Mouse (Mus musculus) heart, postnatal 25 days (tissue): Measurements from ENCODE around the gene Dffa. TPM values are rescaled to one million over a fixed set of nuclear protein-coding genes. Genes with fewer than 3 reads are reported as not detected.

Experiments used
- DNase-seq: peaks from one replicate; pipeline ENCODE4 v3.0.0; 2022; ENCODE audit warnings: low spot score
- intact Hi-C: fragments of 180-260 bp; cut with DNase I; formaldehyde crosslinking; loops from one replicate; pipeline ENCODE4 v1.15.1; 2025
- total RNA-seq, 2 experiments: library from RNA; stranded (reverse); gene quantifications; 2 replicates each; pipeline ENCODE4 v1.2.3; 2021

Dffa gene
- total RNA-seq, 2 experiments from 2014 or later, result 41.3 to 41.5 TPM

DNA sequence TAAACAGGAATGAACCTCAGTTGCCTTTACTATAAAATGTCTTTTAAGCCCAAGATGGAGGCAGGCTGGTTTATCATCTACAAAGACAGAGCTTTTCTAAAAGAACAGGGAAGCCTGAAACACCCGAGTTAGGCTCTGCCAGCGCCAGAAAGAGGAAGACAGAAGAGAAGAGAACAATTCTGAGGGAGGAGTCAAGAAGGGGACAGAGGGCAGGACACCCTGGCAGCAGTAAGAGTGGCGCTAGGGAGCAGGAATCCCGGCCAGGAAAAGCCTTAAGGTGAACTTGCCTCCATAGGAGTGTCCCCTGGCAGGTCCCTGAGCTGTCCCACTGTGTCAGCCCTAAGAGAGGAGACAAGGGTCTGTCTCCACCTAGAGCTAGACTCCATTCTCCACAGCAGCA lies 39.6 kb downstream of the Dffa start:
- DNase-seq, result no peak
- intact Hi-C loops, result no loop called here

GRCm38 (mm10) chr4:149144459-149144858 lies 40.5 kb downstream of the Dffa start:
- DNase-seq, result peak; percentile 53
- intact Hi-C loops, result loop anchor here (1.0 kb wide), 1 partner anchor 39 kb away; no protein-coding TSS in a partner anchor

DNA sequence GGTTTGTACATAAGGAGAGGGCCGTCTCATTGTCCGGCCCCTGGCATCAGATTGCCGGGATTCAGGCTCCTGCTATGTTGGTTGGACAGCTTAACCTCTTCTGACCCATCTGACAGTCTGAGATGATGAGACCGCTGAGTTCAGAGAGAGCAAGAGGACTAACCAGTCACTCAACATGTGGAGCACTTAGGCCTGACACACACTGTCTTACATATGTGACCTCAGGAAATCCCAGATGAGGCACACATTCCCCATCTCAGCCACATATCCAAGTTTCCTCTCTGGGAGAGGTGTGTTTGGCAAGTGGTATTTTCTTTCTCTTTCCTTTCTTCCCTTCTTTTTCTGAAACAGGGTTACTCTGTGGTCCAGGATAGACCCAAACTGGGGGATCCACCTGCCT lies 41.2 kb downstream of the Dffa start:
- DNase-seq, result no peak
- intact Hi-C loops, result no loop called here

DNA sequence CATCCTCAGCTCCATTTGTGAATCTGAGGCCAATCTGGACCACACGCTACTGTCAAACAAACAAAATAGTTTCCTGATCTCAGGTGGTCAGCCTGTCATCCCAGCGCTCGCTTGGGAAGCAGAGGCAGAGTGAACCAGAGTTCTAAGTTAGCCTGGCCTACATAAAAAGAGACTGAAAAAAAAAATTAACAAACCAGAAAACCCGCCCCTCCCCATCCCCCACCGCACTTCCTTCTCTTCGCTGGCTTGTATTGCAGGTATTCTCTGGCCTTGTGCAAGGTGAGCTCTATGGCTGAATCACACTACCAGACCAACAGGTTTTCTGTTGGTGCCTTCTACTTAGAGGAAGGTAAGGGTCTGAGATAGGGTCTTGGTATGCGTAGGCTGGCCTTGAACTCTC lies 43.6 kb downstream of the Dffa start:
- no peak for DNase-seq
- intact Hi-C loops, result no loop called here

DNA sequence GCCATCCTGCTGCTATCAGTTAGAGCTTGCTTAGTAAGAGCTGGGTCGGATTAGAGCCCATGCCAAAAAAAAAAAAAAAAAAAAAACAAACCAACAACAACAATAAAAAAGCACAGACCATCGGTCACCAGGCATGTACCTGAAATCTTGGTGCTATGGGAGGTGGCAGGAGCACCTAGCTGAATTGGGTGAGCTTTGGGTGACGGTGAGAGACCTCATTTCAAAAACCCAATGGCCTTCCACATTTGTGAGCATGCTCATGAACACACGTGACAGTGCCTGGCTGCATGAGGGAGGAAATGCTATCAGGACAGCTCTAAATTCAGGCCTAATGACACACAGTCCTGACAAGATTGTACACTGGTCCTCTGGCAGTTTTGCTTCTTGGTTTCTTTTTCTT lies 44.1 kb downstream of the Dffa start:
- intact Hi-C loops, result no loop called here
- DNase-seq, result no peak

- intact Hi-C loops, result no loop called here
- no peak for DNase-seq
Observed at GRCm38 (mm10) chr4:149149196-149149595, 45.2 kb downstream of the Dffa start.

GRCm38 (mm10) chr4:149149611-149150010 lies 45.7 kb downstream of the Dffa start:
- no peak for DNase-seq
- intact Hi-C loops, result loop anchor here (10.0 kb wide), 1 partner anchor 465 kb away; no protein-coding TSS in a partner anchor

DNA sequence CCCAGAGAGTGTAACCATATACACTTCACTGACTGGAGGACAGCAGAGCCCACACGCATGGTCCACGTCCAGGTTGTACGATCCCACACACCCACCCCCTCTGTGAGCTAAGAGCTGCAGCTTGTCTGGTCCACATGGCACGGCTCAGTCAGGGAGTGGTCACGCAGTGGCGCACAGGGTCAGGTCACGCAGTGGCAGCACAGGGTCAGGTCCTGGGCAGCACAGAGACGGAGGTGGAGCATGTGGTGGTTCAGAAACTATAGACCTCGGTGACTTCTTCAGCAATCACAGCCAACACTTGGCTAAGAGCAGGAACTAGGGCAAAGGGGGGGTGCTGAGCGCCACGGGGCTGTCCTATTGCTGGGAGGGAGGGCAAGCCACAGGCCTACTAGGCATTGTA lies 46.3 kb downstream of the Dffa start:
- intact Hi-C loops, result loop anchor here (10.0 kb wide), 1 partner anchor 465 kb away; no protein-coding TSS in a partner anchor
- DNase-seq, result no peak

- DNase-seq, result no peak
- intact Hi-C loops, result loop anchor here (10.0 kb wide), 1 partner anchor 464 kb away; no protein-coding TSS in a partner anchor
Observed at GRCm38 (mm10) chr4:149150721-149151120, 46.8 kb downstream of the Dffa start.

DNA sequence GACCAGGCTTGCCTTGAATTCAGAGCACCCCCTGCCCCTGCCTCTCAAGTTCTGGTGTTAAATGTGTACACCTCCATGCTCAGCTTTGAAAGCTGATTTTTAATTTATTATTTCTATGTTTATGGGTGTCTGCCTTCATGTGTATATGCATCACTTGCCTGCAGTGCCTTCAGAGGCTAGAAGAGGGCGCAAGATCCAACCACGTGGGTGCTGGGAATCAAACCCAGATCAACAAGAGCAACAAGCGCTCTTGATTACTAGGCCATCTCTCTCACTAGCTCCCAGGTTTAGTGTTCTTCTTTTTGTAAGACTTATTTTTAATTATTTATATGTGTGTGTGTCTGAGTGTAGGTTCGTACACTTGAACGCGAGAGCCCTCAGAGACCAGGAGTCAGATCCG lies 50.9 kb downstream of the Dffa start:
- DNase-seq, result no peak
- intact Hi-C loops, result loop anchor here (10.0 kb wide), 1 partner anchor 460 kb away; no protein-coding TSS in a partner anchor

DNA sequence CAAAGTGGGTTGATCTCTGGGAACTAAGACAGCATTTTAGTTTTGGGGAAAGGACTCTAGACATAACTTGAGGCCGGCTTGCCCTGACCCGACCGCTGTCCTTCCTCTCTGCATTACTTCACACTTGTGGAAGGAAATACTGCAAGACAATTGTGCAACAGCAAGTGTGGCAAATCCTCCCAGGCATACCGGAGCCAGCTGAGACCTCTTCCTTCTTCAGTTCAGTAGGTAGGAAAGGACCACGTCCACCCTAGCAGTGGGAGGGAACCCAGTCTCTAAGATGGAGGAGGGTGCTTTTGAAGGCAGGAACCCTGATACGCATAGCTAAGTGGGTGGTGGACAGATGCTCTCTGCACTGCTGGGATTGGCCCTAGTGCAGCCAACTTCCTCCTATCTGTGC lies 51.8 kb downstream of the Dffa start:
- intact Hi-C loops, result loop anchor here (10.0 kb wide), 1 partner anchor 459 kb away; no protein-coding TSS in a partner anchor
- no peak for DNase-seq

DNA sequence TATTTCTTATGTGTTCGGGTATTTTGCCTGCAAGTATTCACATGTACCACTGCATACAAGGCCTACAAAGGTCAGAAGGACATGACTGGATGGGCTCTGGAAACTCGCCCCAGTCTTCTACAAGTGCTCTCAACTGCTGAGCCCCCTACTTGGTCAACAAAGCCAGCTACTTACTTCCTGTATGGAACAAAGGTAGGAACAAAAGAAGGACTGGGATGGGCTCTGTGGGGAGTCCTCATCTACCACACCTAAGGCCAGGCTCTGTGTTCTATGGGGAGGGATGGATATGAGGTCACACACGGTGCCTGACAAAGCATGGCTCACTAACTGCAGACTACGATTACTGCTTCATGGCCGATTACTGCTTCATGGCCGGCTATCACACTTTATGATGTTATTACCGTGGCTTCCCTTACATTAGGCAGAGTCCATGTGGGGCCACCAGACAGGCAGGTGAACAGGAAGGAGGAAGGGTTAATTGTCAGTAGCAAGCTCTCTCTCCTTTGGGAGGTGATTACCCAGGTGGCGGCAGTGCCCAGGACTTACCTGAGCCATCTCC lies 53.5 kb downstream of the Dffa start:
- DNase-seq, result no peak
- intact Hi-C loops, result loop anchor here (10.0 kb wide), 1 partner anchor 457 kb away; no protein-coding TSS in a partner anchor

- DNase-seq, result no peak
- intact Hi-C loops, result loop anchor here (10.0 kb wide), 1 partner anchor 456 kb away; no protein-coding TSS in a partner anchor
Observed at GRCm38 (mm10) chr4:149159203-149159602, 55.3 kb downstream of the Dffa start.

GRCm38 (mm10) chr4:149159891-149160290 lies 55.9 kb downstream of the Dffa start:
- no peak for DNase-seq
- intact Hi-C loops, result loop anchor here (2.0 to 10.0 kb wide), 2 partner anchors 23 to 455 kb away; no protein-coding TSS in a partner anchor

- intact Hi-C loops, result loop anchor here (2.0 kb wide), 1 partner anchor 22 kb away; no protein-coding TSS in a partner anchor
- DNase-seq, result no peak
Observed at GRCm38 (mm10) chr4:149161166-149161565, 57.2 kb downstream of the Dffa start.

- no peak for DNase-seq
- intact Hi-C loops, result no loop called here
Observed at GRCm38 (mm10) chr4:149163196-149163595, 59.2 kb downstream of the Dffa start.

- DNase-seq, result no peak
- intact Hi-C loops, result no loop called here
Observed at GRCm38 (mm10) chr4:149164150-149164549, 60.2 kb downstream of the Dffa start.

DNA sequence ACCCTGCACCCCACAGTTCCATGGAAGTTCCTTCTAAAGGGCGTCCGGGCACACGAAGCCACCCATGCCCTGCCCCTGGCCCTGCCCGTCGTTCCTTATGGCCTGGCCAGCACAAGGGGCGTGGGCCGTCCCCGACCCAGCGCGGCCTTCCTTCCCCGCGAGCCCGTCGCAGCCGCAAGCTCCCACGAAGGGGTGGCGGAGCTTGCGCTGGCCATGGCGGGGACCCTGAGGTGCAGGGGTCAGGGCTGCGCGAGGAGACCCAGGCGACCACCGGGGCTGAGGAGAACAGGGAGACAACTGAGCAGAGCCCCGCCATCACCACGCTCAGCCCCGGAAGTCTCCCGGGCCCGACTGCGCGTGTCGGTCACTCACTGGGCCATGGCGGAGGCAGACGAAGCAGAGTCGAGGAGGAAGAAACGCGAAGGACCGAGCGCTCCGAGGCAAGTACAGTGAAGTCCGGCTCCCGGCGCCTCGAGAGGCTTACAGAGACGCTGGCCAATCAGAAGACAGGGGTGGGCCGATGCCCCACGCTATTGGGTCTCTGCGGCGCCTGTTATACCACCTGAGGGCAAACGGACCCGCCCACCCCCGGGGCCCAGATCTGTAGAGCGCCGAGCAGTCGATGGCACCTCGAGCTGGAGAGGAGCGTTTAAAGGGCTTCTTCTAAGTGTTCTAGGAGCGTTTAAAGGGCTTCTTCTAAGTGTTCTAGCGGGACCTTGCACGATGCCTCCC lies 62.4 kb downstream of the Dffa start, which contains the start of gene Pgd:
Gene Pgd, minus strand, starts transcription at position 557 of the 732 bp plus-strand sequence.
- DNase-seq, result peak; percentile 96
- intact Hi-C loops, result no loop called here

DNA sequence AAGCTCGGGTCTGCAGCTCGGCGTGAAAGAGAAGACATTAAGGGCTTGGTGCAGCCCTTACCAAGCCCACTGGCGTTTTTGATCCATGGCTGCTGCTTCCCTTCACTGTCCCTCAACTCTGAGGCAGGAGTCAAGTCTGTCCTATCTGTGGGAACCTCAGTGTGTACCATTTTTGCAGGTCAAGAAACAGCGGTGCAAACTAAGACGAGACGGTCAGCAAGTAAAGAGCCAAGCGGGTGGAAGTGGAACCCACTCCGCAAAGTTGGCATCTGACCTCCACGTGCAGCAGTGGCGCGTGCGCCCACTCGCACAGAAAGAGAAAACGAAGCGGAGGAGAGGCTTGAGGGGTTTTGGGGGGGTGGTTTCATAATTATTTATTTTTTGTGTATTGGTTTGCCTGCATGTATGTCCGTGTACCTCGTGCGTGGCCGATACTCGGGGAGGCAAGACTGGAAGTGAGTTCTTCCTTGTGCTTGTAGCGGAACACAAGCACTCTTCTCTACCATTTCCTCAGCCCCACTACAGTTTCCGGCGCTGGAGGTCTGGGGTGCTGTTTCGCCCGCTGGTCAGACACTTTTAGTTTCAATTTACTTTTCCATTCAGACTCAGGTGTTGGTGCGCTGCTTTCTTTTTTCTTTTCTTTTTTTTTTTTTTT lies 63.1 kb downstream of the Dffa start:
- intact Hi-C loops, result no loop called here

DNA sequence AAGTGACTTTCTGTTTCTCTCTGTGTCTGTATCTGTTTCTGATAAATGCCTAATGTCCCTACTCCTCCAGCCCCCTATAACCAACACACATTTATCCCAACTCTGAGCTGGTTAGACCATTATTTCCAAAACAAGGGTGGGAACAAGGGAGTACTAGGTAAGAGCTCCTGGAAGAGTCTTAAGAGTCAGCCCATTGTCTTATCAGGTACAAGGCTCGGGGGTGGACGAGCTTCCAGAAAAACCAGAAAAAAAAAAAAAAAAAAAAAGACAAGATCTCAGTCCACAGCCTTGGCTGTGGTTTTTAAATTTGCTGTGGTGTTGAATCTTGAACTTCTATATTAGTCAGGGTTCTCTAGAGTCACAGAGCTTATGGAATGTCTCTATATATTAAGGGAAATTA lies 64.1 kb downstream of the Dffa start:
- no peak for DNase-seq
- intact Hi-C loops, result no loop called here

More for the DNA sequence above, 63.1 kb downstream of the Dffa start:
- no peak for DNase-seq
